Mouse (Mus musculus) layer of hippocampus, adult 11-12 months (tissue): ENCODE measurements around the gene Zbtb20.
"Not testable (repeated sequence)": the region's sequence is repeated elsewhere in the genome, so short reads cannot be mapped to it uniquely, and the experiment has no call there.

Experiments
- DNase-seq: peaks from one replicate; pipeline ENCODE4 v3.0.0; 2022; ENCODE audit warnings: low spot score

Zbtb20 gene

DNA sequence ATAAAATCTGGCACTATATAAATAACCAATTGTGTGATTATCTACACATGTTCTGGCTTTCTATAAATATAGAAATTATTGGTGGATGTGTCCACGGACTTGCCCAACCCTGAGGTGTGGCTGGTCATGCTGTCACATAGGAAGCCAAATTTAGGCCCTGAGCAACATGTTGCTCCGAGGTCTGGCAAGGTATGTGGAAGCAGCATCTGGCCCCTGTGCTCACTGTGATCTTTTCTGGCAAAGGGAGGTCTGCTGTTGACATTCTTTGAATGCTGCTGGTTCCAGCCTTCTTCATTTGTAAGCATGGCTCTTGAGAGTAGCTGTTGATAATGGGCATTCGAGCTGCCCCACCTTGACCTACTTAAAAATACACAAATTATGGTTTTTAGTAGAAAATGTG lies 35.0 kb downstream of the Zbtb20 start:
- DNase-seq: no peak

- DNase-seq: no peak
These were observed 35.6 kb downstream of the Zbtb20 start for GRCm38 (mm10) chr16:42911326-42911725.

DNA sequence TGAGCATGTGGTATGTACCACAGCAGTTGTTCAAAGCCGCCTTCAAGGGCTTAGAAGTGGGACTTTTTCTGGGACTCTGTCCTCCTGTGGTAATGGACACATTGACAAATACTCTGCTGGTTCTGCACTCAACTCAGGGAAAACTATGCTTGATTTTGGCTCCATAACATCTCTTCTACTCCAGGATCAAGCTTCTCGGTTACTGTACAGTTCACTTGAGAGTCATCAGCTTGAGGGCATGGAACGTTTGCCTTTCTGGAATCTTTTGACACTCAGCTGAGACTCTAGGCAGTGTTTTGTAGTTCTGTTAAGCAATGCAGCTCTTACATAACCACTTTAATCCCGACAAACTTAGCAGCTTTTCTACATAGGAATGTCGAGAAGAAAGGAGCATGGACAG lies 36.1 kb downstream of the Zbtb20 start:
- no peak for DNase-seq

DNA sequence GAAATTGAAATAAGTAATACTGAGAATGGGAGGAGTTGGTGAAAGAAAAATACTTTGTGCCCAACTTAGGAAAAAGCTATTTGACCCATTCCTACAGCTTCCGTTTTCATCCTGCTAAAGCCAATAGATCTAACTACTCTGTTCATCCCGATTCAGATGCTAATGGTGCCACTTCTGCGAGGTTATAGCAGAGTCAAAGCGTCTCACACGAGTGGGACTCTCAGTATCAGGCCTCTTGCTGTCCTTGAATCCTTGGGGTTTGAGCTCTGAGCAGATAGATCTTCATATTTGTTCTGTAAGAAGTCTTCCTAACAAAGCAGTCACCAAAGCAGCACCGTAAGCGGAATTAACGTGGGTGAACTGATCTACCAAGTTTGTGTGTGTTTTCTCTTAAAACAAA lies 37.6 kb downstream of the Zbtb20 start:
- DNase-seq: no peak

DNA sequence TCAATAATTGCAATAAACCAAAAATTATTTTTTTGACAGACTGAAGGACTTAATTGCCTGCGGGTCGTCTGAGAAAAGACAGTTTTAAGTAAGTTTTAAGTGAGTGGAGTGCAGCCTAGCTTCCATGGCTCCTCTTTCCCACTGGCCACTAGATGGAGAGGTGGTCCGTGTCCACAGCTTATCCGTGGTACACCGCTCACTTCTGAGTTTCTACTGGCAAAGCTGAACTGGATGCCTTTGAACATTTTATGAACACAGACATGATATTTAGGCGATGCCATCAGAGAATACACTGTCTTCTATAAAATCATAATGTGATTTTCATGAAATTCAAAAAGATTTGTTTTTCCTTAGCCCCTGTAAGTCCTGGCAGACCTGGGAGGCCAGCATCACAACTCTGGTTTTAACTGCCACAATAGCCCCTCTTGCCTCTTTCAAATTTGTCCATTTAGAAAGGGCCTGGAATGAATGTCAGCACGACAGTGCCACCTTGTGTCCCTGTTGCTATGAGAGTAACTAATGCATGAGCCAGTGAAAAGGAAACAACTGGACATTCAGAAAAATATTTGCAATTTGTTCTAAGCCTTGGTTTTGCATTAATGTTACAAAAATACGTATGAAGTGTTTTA lies 38.9 kb downstream of the Zbtb20 start:
- DNase-seq: peak; percentile 81

GRCm38 (mm10) chr16:42919992-42920760 lies 44.5 kb downstream of the Zbtb20 start:
- DNase-seq: no peak

DNA sequence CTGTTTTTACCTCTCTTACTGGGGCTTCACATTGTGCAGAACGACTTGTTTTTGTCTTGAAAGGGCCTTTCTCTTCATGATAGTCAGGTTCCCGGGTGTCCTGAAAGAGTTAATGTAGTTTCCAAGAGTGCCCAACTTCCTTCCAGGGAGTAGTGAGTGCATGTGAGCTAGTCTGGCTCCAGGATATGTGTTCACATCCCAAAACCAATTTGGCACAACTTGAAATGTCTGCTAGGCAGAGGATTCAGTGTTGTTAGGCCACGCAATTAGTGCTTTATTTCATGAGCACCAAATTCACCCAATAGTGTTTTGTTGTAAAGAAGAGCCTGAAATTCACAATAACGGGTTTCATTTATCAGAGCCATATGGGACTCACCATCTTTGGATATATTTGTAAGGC lies 45.8 kb downstream of the Zbtb20 start:
- DNase-seq: no peak

GRCm38 (mm10) chr16:42938211-42938610 lies 62.5 kb downstream of the Zbtb20 start:
- no peak for DNase-seq

DNA sequence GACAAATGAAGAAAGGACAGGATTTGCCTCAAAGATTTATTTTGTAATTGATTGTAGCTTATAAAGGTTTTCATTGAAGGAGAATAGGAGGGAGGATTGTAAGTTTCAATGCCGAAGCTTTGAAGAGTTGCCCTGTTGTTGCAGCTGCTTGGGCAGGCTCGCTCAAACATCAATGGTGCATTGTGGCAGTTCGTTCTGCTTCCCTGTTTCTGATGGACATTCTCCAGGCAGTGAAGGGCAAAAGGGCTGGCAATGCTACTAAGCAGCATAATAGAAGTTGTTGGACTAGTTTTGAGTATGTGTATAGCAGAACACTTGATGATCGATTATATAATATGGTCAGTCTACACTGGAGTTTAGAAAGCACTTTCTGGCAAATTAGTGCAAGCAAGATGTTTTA lies 71.3 kb downstream of the Zbtb20 start:
- DNase-seq: peak; percentile 54

DNA sequence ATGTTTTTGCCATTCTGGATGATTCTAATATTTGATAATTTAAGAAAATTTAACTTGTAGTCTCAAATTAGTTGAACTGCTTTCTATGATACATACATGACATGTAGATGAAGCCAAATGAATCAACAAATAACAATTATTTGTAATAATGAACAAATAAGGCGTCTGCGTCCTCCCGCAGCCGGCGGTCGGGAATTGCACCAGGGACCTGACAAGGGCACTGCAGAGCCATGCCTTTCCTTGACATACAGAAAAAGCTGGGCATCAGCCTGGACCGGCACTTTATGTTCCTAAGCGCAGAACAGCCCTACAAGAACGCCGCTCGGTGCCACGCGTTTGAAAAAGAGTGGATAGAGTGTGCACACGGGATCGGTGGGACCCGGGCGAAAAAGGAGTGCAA lies 79.7 kb downstream of the Zbtb20 start:
- DNase-seq: not testable (repeated sequence)

GRCm38 (mm10) chr16:42972872-42973271 lies 97.2 kb downstream of the Zbtb20 start:
- no peak for DNase-seq

DNA sequence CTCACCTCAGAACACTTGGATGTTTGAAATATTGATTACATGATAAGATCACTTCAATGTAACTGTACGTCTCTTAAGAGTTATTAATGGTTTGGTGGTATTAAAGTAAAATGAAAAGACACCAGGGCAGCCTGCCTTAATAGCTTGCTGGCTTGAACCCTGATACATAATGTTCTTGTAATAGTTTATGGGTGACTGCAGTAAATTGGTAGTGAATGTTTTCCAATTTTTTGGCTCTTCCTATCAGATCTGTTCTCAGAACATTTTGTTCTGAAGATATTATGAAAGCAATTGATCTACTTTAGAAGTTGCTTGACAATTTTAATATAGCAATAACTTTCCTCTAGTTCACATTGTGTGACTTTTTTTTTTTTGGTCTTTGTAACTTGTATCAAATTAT lies 123.2 kb downstream of the Zbtb20 start:
- no peak for DNase-seq

DNA sequence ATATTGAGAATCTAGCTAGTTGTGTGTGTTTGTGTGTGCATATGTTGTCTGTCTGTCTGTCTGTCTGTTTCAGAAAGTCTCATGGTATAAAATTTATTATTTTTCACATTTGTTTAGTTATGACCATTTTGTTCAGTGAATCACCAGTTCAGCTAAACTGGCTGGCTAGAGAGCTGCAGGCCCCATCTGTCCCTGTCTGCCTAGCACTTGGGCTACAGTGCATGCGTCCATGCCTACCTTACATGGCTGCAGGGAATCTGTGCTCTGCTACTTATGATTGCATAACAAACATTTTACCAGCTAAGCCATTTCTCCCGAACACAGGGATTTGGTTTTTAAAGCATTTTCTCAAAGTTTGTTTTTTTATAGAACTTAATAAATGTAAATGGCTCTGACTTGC lies 150.7 kb downstream of the Zbtb20 start:
- no peak for DNase-seq

GRCm38 (mm10) chr16:43029243-43029642 lies 153.6 kb downstream of the Zbtb20 start:
- DNase-seq: peak; percentile 31

DNA sequence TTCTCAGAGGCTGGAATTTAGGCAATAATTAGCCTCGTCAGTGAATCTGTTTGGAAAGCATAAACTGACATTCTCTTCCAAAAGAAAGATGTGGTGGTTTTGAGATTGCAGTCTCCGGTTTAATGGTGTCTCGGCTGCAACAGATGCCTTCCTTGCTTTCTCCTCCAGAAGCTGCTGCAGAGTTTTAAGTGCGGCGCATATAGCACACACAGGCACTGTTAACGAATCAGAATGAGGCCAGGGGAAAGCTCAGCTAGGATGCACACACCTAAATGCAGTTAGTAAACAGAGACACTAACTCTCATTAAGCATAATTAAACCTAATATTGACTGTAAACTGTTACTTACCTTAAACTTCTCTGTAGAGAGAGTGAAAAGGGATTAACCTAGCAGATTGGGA lies 160.0 kb downstream of the Zbtb20 start:
- no peak for DNase-seq

DNA sequence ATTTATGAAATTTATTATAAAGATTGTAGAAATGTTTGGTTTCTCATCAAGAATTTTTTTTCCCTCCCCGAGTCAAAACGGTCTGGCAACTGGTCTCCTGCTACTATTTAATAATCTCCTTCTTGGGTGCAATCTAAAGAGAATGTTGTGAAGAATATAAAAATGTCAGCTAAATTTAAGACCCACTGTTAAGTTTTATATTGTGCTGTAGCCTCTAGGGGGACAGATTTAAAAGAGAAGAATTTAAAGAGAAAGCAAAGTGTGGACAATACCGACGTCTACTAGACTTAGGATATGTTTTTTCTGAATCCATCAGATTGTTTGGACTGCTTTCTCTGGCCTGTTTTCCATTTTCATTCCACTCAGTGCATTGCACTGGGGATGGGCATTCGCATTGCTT lies 160.8 kb downstream of the Zbtb20 start:
- no peak for DNase-seq

DNA sequence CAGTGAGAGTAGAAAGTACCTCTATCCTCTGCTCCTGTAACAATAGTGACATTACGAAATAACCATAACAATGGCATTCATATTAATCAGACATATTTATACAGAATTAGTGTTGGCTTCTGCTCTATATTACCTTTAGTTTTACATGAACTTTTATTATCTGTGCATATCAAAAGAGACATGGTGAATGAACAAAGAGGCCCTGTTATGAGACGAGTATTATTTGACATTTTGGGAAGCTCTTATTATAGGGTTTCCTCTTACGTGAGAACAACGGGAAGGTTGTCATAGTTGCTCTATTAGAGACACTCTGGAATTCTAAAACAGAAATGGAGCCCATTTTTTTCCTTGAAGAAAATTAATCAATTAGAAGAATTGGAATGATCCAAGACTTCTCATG lies 161.6 kb downstream of the Zbtb20 start:
- no peak for DNase-seq

DNA sequence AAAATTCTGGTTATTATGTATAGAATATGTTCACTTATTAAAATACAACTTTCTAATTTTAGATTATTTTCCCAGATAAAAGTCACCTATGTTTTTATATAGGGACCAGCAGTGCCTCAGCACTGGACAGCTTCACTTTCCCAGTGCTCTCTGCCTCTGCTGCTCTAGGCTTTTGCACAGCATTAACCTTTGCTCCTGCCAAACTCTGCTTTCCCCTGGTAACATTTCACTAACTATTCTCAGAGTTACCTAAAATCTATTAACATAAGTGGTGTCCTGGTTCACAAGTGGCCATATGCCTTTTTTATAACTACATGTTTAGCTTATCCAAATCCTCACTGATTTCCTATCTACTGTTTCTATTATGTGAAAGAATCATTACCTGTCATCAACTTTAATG lies 169.9 kb downstream of the Zbtb20 start:
- DNase-seq: no peak

DNA sequence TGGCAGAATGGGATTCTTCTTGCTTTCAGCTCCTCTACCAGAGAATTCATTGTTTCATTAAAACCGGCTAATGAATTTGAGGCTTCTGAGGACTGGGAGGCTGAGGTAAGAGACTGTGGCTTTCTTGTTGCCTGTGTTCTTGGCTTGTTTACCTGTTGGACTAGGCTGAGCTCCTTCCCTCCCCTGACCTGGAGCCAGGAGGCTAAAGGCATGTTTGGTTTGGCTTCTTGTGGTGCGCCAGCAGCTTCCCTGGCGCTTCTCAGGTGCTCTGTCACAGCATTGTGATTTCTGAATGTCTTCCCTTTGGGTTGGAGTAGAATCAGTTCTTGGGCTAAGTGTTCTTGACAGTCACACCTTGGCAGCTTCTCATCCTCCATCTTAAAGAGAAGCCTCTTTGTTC lies 171.0 kb downstream of the Zbtb20 start:
- DNase-seq: no peak

DNA sequence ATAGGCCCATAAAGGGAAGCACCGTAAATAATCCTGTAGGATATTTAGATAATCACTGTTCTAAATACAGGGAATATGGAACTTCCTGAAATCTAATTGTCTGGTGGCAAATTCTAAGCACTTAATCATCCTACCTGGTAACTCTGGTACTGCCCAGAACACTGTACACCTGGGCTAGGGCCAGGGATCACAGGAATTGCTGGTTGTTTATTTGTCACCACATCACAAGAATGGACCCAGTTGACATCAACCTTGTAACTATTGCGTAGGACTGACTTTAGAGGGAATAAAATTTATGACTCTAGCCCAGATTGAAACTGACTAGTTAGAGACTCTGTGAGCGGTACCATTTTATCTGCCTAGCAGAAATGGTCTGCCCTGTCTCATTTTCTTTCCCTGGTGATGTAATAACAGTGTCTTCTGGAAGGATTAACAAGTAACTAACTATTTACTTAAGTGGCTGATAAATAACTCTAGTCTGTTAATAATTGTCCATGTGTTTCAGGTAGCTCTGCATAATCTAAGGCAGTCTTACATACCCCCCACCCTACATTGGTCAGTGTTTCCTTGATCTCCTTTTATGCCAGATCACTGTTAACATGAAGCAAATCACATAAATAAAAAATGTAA lies 194.1 kb downstream of the Zbtb20 start:
- no peak for DNase-seq

- DNase-seq: peak; percentile 54
These were observed 196.2 kb downstream of the Zbtb20 start for GRCm38 (mm10) chr16:43071875-43072274.

DNA sequence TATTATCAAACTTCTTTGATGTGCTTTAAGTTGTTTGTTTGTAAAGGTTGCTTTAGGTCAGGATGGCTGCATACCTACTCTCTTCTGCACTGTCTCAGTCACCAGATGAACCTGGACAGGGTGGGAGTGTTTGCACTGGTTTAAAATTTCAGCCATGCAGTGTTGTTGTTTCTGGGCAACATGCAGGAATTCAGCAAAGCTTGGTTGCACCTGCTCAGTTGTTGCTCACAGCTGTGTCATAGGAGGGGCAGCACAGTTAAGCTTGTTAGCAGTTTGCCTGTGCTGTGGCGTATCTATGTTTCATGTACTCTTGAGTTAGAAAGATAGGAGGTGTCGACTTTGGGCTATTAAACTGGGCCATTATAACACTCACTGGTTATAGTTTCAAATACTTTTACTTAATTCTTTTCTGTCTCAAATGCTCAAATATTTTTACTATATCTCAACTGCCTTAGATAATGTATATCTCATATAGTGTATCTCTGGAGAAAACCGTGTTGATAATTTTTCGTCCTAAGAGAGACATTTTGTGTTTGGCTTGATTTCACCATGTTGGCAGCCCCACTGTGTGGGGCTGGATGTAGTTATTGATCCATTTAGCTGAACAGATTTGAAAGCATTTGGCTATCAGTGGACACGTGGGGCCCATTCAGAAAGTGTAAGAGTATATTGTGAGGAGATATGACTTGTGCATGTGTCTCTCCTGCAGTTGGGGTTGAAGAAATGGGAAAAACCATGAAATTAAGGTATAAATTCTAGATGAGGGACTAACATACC lies 197.3 kb downstream of the Zbtb20 start:
- no peak for DNase-seq

- DNase-seq: peak; percentile 42
These were observed 204.7 kb downstream of the Zbtb20 start for GRCm38 (mm10) chr16:43080403-43080802.
